Mouse (Mus musculus): ENCODE measurements at regions not wholly inside any gene's neighbourhood (a gene's known extent, or its start where the extent isn't known, plus 50 kb on each side); places are given as distances from the start of the nearest gene placed in this dataset.

DNA sequence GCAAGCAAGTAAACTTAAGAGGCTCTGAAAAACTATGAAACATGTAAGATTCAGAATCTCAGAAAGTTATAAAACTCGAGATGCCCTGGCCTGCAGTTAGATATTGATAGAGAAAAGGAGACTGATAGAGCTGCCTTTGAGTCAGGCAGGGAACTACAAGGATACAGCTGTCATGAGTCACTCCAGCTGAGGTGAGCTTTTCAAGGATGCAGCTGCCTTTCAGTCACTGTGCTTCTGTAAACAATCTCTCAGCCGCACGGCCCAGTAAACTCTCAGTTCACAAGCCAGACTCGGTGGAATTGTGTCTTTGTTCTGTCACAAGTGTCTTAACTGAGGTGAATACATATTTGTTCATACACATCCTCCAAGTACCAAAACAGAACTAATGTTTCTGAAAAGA lies 334.9 kb upstream of the Rsrc1 start:
- no peak for DNase-seq (ENCODE audit: low spot score in 2 of 2)

DNA sequence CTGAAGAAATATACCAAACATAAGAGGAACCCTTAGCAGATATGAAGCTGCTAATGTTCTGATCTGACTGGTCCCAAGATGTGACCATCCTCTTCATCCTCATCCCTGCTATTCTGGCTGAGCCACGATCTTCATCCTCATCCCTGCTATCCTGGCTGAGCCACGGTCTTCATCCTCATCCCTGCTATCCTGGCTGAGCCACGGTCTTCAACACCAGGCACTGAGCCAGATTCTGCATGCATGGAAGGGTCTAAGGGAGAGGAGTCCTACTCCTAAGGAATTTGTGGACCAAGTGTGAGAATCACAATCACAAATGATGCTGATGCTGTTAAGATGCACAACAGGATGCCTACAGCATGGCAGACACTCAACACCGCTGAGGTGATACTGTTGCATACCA lies 331.9 kb upstream of the Rsrc1 start:
- no peak for DNase-seq (ENCODE audit: low spot score in 2 of 2)

DNA sequence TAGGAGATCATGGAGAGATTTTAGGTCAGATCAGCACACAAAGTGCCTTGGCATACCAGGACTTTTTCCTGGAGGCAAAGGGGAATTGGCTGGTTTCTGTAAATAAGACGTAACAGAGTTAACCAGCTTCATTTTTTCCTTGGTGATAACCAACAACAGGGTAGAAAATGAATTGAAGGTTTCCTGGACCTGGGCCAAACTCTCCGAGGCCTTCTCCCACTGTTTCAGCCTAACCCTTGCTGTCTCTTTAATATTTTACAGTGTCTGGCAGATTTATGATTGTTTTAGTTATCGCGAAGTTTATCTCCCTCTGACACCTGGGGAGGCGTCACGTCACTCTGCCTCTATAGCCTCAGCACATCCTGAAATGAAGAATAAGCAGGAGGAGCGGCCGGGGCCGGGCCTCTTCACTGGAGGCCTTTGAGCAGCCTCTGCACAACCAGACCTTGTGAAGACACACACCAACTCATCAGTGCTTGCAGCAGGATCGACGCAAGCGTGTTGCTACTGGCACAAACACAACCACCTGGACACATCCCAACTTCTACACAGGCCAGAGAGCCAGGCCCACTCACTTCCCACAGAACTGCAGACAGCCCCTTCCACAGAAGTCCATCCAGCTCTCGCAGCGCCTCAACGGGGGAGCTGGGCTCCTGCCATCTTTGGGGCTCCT lies 331.0 kb upstream of the Rsrc1 start:
- DNase-seq (ENCODE audit: low spot score in 2 of 2): peak; percentile 22 to 36

DNA sequence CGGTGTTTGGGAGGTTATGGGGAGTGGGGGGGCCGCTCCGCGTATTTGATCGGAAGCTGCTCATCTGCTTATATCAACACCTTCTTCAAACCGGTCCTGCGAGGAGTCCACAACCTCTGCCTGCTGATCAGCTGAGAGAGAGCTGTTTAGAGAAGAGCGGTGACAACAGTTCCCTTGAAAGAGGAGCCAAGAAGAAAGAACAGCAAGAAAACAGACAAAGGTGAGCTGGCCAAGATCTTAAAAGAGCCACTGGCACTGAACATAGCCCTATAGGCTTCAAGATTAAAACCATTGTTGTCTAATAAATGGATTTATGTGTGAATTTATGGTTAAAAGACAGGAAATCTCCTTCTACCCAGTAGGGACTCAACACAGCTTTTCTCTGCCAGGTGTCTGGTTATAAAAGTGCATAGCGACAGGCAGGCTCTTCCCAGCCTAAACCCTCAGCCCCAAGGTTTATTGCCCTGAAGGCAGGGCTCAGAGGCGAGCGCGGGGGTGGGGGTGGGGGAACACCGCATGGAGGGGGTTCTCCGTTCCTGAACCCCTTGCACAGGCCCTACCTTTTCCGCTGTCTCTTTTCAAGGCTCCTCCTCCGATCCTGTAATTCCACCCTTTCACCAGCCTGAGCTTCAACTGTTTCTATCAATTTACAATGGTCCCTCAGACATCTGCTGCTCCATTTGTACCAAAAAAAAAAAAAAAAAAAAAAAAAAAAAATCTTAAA lies 330.3 kb upstream of the Rsrc1 start:
- DNase-seq (ENCODE audit: low spot score in 2 of 2): no peak

DNA sequence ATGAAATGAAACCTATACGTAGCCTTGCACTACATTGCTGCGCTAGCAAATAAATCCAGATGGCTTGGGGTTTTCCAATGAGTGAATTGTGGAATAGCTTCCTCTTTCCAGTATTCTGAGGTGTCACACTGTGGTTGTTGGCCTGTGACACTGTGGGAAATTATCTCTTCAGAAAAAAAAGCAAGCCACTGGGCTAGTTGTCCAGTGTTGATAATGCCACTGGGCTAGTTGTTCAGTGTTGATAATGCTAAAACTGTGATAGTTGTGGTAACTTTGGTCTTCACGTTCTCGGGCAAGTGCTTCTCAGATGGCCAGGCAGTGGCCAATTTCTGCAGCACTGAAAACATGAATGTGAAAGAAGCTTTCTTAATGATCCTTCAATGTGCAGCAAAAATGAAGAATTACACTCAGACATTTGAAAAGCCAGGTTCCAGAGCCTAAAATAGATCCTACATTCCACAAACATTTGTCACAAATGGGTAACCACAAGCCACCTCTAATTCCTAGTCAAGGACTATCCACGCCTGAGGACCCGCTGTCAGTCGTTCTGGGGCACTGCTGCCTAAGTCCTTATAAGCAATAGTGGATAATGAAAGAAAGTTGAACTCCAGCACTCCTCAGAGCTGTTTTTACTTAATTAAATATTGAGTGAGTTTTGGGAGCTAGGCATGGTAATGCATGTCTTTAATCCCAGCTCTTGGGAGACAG lies 328.9 kb upstream of the Rsrc1 start:
- no peak for DNase-seq (ENCODE audit: low spot score in 2 of 2)

DNA sequence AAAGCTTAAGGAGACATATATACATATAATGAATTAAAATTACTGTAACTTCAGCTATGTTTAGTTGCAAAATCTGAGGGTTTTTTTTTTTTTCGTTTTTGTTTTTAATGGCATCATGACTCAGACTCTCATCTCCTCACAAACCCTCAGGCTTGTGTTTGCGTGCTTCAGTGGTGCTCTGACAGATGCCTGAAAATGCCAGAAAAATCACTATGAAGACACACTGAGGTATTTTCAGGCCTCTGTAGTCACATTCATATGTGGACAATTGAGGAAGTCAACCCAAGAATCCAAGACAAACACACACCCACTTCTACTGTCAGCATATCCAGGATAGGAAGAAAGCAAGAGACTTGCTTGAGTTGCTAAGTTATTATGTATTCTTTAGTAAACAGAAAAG lies 327.2 kb upstream of the Rsrc1 start:
- DNase-seq (ENCODE audit: low spot score in 2 of 2): no peak

DNA sequence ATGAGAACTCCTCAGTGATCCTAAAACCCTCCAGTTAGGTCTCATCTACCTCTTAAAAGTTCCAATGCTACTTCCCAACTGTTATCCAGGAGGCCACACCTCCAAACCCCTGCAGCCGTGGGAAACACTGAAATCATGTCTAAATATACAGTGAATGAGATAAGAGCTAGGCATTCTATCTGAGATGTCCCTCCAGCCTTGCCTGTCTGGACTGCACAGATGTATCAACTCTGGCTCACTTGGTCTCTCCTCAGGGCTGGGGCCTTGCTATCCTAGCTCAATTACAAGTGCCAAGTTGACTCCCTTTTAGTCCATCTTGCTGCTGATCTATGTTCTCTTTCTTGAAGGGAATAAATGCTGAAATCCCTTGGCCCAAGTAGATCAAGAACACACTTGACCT lies 326.3 kb upstream of the Rsrc1 start:
- no peak for DNase-seq (ENCODE audit: low spot score in 2 of 2)

DNA sequence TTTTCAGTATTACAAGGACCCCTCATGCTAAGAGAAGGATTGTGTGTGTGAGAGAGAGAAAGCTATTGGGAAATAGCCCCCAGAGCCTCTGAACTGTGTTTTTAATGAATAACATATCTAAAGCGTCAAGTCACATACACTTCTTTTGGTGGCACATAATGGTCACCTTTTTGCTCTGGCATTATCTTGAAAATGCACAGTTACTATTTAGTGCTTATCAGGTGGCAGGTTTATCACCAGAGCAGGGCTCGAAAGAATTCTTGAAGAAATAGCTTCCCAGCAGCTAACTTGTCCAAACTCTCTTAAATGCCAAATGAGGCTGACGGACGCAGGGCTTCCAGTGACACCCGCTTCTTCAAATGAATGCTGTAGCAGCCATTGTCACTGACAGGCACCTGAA lies 324.7 kb upstream of the Rsrc1 start:
- DNase-seq (ENCODE audit: low spot score in 2 of 2): no peak

DNA sequence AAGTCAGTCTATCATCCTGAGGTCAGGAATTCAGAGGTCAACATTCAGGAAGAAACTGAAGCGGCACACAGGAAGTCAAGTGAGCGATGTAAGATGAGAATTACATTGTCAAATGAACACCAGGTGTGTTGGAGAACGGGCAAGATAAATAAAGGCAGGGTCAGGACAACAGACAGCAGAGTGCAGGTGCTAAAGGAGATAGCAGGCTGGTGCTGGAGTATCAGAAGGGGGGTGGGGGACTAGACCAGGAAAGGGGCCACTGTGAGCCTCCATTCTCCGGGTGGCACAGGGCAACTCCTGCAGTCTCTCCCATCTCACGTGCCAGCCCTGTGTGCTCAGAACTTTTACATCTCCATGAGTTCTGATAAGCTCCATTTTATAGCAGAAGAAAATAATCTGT lies 320.6 kb upstream of the Rsrc1 start:
- no peak for DNase-seq (ENCODE audit: low spot score in 2 of 2)

DNA sequence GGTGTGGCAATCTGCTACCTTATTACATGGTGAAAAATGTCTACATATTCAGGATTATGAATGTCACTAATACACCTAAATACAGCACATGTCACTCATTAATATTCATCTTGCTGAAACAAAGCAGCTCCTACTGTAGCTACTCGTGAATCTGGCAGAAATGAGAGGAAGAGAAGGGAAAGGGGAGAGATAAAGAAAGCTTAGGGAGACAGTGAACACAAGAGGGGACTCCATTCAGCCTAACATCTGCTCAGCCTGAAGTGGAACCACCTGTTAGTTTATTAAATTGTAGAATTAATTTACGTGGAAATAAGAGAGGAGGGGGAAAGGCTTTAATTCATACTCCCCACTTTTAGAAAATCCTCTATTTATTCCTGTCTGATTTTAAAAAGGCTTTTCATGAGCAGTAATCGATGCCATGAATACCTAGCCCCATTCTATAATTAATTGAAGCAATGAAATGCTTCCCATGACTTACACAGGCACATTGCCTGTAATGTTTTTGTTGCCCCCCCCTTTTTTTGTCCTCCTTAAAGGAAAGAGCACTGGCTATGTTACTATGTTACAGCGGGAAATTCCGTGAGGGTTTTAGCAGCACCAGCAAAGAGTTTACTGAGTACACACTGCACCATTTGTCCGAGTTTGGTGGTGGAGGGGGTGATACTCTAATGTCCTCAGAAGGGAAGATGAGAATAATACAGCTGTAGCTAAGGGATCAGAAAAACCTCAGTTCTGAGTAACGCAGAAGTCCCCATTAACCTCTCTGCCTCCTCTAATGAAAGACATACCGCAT lies 319.2 kb upstream of the Rsrc1 start:
- no peak for DNase-seq (ENCODE audit: low spot score in 2 of 2)

DNA sequence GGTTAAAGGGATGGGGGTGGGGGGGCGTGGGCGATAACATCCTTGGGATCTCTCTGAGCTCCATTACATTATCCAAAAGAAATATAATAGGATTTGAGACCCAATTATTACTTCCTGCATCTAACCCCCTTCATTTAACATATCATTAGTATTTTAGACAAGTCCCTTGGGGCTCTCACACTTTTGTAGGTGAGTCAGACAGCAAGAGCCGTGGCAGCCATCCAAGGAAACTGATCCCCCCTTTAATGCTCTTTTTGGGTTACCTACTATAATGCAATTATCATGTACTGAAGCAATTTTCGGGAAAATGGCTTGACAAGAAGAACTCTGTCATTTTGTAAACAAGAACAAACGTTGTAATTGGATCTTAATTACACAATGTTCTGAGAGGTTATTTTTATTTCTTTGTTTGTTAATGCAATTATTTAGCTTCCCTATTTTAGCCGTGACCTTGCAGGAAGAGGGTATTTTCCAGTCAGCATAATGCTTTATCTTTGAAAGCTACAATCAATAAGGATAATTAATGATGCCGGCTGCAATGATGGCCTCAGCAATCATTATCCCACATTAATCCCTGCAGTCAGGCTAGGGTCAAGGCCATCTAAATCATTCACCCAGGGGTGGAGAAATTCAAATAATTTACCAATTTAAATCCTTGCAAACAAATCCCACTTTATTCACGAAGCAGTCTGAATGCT lies 297.5 kb upstream of the Rsrc1 start:
- DNase-seq (ENCODE audit: low spot score in 2 of 2): no peak

DNA sequence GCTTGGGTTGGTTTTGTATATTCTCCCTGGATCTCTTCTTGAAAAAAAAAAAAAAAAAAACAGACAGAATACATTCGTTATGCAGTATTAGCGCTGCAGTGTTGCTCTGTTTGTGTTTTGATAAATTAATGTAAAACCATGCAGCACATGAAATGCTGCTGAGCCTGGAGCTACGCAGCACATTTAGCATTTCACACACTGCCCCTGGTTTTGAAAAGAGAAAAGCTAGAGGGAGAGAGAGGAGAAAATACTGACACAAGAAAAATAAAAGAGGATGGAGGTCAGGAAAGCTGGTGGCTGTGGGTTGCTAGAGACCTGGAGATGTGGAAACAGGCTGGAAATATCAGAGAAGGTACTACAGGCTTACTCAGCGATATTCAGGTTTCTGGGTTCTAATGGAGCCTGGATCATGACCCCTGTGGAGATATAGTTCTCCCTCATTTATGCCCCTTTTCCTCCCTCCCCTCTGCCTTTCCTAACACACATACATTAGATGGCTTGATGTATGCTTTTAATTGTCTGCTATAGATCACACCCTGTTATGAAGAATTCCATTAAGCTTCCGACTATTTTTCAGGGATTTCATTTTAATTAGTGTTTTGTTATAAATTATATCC lies 296.8 kb upstream of the Rsrc1 start:
- no peak for DNase-seq (ENCODE audit: low spot score in 2 of 2)

DNA sequence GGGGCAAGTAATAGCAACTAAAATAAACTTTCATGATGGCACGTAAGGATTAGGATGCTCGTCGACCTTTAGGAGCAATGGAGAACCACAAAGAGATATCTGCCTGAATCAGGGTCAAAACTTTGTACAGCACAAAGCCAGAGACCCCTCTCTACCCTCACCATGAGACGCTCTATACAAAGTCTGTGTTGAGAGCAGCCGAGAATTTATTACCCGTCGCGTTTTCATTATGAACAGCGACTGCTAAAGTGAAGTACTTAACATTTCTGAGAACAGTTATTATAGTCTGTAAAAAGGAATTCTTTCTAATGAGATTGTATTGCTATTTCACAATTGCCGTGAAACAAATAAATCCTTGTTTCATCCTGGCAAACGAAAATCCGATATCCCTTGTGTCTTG lies 296.1 kb upstream of the Rsrc1 start:
- no peak for DNase-seq (ENCODE audit: low spot score in 2 of 2)

DNA sequence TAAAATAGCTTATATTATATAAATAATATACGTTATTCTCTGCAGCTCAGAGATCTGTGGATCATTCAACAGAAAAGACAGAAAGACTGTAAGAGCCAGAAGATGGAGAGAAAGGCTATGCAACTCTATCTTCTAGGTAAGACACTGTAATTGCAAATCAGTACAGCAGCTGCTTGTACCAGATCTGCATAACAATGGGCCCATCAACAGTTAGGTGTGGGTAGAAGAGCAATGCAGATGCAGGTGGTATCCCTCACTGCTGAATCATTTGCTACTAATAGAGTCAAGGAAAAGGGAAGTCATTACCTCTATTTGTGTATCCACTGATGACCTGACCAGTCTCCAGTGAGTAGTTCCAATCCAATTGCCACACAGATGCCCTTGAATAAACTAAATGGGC lies 294.1 kb upstream of the Rsrc1 start:
- DNase-seq (ENCODE audit: low spot score in 2 of 2): no peak

DNA sequence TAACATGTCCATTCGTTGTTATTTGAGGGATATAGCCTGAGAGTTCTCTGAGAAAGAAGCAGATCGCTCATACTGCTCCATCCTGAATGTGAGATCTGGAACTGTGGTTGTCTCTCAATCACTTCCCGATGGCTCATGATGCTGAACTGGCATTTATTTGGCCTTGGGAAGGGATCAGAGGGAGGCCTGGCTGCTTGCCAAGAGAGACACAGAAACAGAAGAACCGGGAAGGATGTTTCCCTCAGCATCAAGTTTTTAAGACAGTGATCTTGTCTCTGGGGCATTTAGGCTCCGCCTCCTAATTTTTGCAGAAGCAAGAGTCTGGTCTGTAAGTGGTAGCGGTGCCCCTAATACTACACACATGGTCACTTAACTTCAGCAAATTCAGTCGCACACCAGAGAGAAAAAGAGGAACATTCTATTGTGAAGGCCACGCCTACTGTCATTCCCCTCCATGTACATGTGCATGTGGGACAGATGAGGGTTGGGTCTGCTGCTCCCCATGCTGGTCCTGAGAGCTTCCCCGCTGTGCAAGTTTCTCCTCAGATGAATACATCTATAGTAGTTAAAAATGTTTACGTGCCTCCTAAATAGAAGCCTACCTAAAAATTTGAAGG lies 290.2 kb upstream of the Rsrc1 start:
- no peak for DNase-seq (ENCODE audit: low spot score in 2 of 2)

DNA sequence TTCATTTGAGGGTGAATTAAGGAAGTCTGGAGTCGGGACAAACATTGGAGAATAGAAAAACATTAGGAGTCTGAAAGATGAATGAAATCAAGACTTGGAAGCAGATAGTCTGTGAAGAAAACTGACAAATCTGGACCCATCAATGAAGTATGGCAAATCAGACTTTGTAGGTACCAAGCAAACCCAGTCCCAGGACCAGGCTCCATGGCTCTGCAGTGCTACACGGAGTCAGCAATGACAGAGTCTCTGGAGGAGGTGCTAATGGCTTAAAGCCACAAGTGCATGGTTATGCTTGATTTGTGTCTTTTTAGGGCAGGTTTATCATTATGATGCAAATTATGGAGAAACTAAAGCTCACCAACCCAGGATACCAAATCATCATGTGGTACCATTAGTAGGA lies 286.1 kb upstream of the Rsrc1 start:
- DNase-seq (ENCODE audit: low spot score in 2 of 2): no peak

DNA sequence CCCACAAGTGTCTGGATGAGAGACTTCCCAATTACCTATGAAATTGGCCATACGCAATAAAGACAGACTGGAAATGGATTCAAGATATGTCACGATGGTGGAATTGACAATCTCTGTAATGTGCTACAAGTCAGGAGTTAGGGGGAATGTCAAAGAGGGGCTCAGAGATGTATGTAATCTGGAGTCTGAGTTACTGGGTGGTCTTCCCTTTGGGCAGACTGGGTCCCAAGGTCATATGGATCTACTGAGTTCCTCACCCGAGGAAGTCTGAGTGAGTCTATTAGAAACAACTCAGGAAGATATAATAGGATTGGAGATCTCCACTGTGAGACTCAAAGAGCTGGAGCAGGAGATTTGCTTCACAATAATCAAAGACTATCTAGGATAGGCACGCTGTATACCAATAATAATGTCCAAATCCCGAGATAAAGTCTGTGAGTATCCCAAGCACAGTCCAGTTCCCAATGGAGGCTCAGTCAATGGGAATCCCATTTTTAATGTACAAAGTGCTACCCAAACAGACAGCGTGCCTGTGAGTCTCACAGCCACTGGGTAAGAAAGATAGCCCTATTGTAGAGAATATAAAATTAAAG lies 285.4 kb upstream of the Rsrc1 start:
- no peak for DNase-seq (ENCODE audit: low spot score in 2 of 2)

DNA sequence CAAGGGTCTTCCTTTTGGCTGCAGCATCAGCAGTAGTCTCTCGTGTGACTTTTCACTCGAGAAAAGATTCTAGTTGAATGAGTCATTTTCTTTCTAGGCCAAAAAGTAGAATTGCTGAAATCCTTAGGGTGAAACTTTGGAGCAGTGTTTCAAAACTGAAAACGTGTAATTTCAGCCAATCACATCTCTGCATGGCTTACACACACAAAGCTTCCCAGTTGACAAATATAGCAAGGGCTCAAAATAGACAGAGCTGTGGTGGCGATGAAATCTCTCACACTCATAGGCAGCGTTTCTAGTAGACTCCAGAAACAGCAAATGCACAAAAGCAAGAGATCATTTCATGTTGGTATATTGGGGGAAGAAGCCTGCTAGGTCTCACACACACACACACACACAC lies 283.1 kb upstream of the Rsrc1 start:
- DNase-seq (ENCODE audit: low spot score in 2 of 2): no peak

DNA sequence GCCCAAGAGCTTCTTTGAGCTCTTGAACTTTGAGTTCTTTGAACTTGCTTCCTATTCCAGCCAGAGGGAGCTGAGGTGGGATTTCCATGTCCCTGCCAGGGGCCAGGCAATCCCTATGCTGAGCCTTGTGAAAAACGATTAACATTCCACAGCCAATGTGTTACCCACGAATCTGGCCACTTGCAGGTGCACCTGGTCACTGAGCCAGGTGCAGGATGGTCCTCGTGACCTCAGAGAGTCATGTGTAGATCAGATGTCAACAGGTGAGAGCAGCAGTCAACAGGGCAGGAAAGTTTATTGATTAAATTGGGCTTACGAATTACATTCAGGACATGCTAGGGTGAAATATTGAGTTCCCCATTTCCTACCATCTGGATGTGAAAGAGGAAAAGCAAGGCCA lies 275.4 kb upstream of the Rsrc1 start:
- DNase-seq (ENCODE audit: low spot score in 2 of 2): no peak

DNA sequence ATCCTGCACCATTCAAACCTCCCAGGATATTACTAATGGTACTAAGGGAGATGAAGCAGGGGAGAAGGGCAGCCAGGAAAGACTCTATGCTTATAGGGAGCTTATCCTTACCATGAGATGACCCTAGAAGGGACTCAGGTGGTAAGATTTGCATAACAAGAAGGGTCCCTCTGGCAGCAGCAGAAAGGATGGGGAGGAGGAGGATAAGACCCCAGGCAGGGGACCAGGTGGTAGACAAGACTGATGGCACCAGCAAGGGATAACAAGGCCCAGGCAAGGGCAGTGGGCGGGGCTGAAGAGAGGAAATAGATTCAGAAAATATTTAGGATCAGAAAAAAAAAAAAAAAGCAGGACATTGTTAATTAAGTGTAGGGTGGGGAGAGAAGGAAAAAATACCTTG lies 245.7 kb upstream of the Rsrc1 start:
- DNase-seq (ENCODE audit: low spot score in 2 of 2): no peak

Data from layer of hippocampus, adult 8-10 months (tissue).